Mouse (Mus musculus) frontal cortex, postnatal 10 days (tissue): ENCODE data around the gene Gm732.

ENCODE experiments used
- DNase-seq, 2 experiments: peaks; one replicate each; pipeline ENCODE4 v3.0.0; 2022; ENCODE audit warnings: low spot score in 2 of 2, mixed read lengths in 1 of 2

The Gm732 gene

DNA sequence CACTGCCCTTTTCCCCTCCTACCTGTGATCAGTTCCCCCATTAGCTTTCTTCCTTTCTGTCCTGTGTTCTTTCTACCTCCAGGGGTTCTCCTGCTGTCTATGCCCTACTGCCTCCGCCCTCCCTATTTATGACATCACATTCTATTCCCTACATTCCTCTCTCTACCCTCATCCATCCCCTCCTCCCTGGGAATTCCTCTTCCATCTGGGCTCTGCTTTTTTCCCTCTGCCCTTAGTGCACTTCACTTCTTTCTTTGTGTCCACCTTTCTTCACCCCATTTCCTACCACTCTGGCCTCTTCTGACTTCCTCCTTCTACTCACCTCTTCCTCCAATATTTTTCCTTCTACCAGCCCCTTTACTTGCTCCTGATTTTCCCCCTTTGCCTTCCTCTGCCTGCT lies at the start of gene Gm732:
Gm732 (minus strand) TSS at position 101 of the 400 bp plus-strand sequence.
- DNase-seq: no peak
